Mouse (Mus musculus): Measurements from ENCODE around the gene Olfr1390.
"Not testable (repeated sequence)": the region's sequence is repeated elsewhere in the genome, so short reads cannot be mapped to it uniquely, and the experiment has no call there.

Gene Olfr1390

DNA sequence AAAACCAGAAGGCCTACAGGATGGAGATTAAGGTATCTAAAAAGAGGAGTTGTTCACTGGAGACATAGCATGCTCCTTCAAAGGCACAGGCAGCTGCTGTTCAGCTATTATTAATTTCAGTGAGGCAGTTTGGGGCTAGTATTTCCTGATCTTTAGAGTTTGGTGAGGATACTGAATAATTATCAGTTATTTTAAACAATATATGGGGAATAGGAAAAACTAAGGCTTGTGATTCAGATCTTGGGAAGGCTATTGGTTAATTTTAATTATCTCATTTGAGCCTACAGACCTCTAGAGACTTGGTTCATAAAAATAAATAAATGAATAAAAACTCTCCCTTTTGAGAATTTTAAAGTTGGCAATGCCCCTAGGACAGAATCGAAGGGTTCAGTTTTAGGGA, at the start of gene Olfr1390:
Gene Olfr1390, plus strand, starts transcription at position 301 of the 400 bp plus-strand sequence.
- no peak for DNase-seq (ENCODE audit: low read depth, low spot score)

DNA sequence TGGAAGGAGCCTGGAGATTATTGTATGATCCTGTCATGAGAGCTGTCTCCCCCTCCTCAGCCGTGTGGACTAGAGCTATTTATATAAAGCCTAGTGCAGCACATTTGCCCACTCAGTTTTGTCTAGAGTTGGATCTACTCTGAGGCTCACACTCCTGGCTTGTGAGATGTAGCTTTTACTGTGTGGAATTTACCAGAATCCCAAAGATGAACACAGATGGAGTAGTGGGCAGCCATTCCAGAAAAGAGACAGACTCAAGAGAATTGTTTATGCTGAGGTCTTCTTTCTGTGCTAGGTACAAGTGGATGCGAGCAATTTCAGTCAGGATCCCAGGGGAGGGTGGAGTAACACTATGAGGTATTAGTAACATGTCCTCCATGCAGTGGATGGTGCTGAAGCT, 47.7 kb upstream of the Olfr1390 start:
- DNase-seq (ENCODE audit: low read depth, low spot score) = no peak

DNA sequence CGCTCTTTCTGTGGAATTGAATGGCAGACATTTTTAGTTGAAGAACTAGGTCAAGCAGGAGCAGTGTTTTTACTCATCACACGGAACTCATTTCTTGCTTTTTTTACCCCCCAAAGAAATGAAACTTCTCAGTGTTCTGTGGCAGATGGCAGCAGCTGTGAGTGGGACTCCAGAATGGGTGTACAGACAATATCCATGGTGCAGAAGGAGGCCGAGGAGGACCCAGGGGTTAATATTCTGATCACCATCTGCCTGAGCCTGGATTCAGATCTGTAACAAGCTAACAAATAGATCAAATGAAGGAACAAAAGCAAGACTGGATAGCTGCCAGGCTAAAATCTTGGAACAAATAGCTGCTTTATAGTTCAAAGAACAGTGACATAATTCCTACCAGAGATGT, 42.2 kb upstream of the Olfr1390 start:
- no peak for DNase-seq (ENCODE audit: low read depth, low spot score)

GRCm38 (mm10) chr11:49304441-49304840, 30.5 kb upstream of the Olfr1390 start, which contains the start of gene Olfr10:
Gene Olfr10, plus strand, starts transcription at chr11:49304741.
- DNase-seq (ENCODE audit: low read depth, low spot score) = no peak

DNA sequence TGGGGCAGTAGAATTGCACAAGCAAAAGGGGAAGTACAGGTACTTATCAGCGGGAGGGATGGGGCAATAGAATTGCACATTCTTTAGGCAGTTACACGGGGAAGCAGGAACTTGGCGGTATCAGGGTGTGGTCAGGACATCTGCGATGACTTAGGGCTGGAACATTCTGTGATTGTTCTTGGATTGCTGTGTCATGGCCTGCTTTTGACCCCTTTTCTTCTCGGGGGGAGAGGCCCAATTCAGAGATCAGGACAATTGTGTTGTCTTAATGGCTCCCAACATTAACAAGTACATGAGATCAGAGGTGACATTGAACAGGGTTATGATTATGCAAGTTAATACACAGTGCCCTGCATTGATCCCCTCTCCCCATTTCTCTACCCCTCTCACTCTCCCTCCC, 26.4 kb upstream of the Olfr1390 start:
- DNase-seq (ENCODE audit: low read depth, low spot score) = not testable (repeated sequence)

GRCm38 (mm10) chr11:49322442-49322841, 12.5 kb upstream of the Olfr1390 start, which contains the start of gene Olfr1391:
Gene Olfr1391, plus strand, starts transcription at chr11:49322742.
- no peak for DNase-seq (ENCODE audit: low read depth, low spot score)

DNA sequence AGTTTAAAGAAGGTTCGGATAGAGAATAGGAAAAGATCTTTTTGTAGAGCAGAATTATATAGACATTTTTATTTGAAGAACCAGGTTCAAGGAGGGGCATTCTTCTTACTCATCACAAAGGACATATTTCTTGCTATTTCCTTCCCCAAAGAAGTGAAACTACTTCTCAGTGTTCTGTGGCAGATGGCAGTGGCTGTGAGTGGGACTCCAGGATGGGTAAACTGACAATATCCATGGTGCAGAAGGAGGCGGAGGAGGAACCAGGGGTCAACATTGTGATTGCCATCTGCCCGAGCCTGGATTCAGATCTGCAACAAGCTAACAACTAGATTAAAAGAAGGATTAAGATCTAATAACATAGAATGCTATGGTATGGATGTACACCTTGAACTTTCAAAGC, 8.3 kb upstream of the Olfr1390 start:
- DNase-seq (ENCODE audit: low read depth, low spot score) = no peak

- DNase-seq (ENCODE audit: low read depth, low spot score) = no peak
These were observed 5.3 kb upstream of the Olfr1390 start for GRCm38 (mm10) chr11:49329686-49330085.

DNA sequence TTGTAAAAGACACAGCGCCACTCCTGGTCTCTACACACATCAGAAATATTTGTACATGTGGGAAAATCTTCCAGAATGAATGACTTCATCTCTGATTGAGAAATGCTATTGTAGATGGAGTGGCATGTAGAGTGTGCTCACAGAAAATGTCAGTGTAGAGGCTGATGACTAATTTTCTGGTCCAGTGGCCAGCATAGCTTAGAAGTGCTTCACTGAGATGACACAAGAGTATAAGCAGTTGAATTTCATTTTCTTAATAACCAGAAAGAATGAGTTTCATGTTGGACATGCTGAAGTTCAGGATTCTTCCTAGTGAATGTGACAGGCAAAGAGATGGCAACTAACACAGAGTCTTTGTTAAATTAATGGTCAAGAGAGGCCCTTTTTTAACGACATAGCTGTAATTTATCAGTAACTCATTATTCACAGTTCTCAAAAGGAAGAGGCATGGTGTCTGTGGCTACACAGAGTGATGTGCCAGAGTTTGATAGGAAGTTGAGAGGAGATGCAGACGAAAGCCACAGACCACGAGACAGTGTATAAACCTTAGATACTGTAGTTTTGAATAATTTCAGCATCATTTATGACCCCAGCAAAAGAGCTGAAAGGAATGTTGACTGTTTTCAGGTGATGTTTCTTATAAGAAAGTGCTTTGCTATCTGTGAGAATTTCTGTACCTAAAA, 2.3 kb downstream of the Olfr1390 start:
- DNase-seq (ENCODE audit: low read depth, low spot score) = no peak

- DNase-seq (ENCODE audit: low read depth, low spot score) = no peak
These were observed 48.1 kb downstream of the Olfr1390 start for GRCm38 (mm10) chr11:49383133-49383532.

GRCm38 (mm10) chr11:49386118-49386517, 51.1 kb downstream of the Olfr1390 start:
- DNase-seq (ENCODE audit: low read depth, low spot score) = not testable (repeated sequence)

All from CD4-positive, CD25-positive, alpha-beta regulatory T cell, adult 2 months (primary cell).